Mouse (Mus musculus): ENCODE results near the gene Zfp37. TPM values are rescaled to one million over a fixed set of nuclear protein-coding genes. Genes with fewer than 3 reads are reported as not detected.

Zfp37 gene
- not detected for total RNA-seq (2023)

DNA sequence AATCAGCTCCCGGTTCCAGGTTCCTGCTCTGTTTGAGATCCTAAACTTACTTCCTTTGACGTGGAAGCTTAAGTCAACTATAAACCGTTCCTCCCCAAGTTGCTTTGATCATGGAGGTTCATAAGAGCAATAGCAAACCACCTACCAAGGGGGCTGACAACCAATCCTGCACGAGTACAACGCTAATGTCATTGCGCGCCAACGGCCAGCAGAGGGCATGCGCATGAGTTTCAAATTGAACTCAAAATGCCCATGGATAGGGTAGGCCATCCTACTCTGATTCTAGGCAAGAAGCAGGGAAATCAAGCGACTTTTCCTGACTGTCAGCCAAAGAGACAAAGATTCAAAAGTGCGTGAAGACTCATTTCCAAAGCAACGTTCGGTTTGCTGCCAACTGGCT is at the start of gene Zfp37:
Gene Zfp37 (minus strand): TSS at position 279 of the 400 bp plus-strand sequence.

GRCm38 (mm10) chr4:62262276-62262675 is 31.4 kb upstream of the Zfp37 start, which contains the start of gene Slc31a2:
Gene Slc31a2, plus strand, starts transcription at chr4:62262562.

GRCm38 (mm10) chr4:62150811-62151210 is 80.0 kb downstream of the Zfp37 start, which contains the start of gene Mup21:
Gene Mup21, minus strand, starts transcription at chr4:62150863.

Other genes with a start within 250 kb of the Zfp37 start
- gene Mup20, start 176.9 kb downstream of the Zfp37 start, total RNA-seq (2023), result not detected
- gene Mup3, start 143.7 kb downstream of the Zfp37 start, total RNA-seq (2023), result not detected
- not detected for gene Mup21, start 80.2 kb downstream of the Zfp37 start, total RNA-seq (2023)
- 3.0 TPM for gene Slc31a2, start 31.5 kb upstream of the Zfp37 start, total RNA-seq (2023)
- gene Fkbp15, start 129.5 kb upstream of the Zfp37 start, total RNA-seq (2023), result 77.4 TPM
- gene Slc31a1, start 129.7 kb upstream of the Zfp37 start, total RNA-seq (2023), result 10.8 TPM
- 34.5 TPM for gene Cdc26, start 177.6 kb upstream of the Zfp37 start, total RNA-seq (2023)
- gene Prpf4, start 177.8 kb upstream of the Zfp37 start, total RNA-seq (2023), result 23.8 TPM
- gene Rnf183, start 204.2 kb upstream of the Zfp37 start, total RNA-seq (2023), result not detected
- not detected for gene Wdr31, start 239.8 kb upstream of the Zfp37 start, total RNA-seq (2023)
- gene Bspry, start 249.0 kb upstream of the Zfp37 start, total RNA-seq (2023), result 1.9 TPM